Mouse (Mus musculus) CH12.LX (cell line): ENCODE measurements around the gene Speer2. TPM values are rescaled to one million over a fixed set of nuclear protein-coding genes. Genes with fewer than 3 reads are reported as not detected.

ENCODE experiments used
- DNase-seq: peaks from one replicate; pipeline ENCODE4 v3.0.0-alpha.2; 2013; ENCODE audit errors: extremely low read depth
- H3K27ac ChIP-seq: 2 replicates; pipeline ENCODE4 v1.5.1; 2012; ENCODE audit warnings: low read depth, mild to moderate bottlenecking, control low read depth, moderate library complexity; ENCODE audit not compliant: insufficient read depth
- H3K27me3 ChIP-seq: replicated peaks from 2 replicates; pipeline ENCODE3; 2012; ENCODE audit warnings: inconsistent platforms
- H3K36me3 ChIP-seq, 2 experiments: replicated peaks in 1 of 2; 2 replicates each; pipeline versions ENCODE3 to v1.6.1; 2012; ENCODE audit warnings: inconsistent platforms in 1 of 2, low read length in 1 of 2, mild to moderate bottlenecking in 1 of 2, mixed read lengths in 1 of 2, moderate library complexity in 1 of 2; ENCODE audit not compliant: control insufficient read depth in 1 of 2, insufficient read depth in 1 of 2
- H3K4me1 ChIP-seq, 2 experiments: 2 replicates each; pipeline ENCODE4 v1.6.1; 2012; ENCODE audit warnings: inconsistent platforms in 1 of 2, moderate library complexity in 1 of 2; ENCODE audit not compliant: insufficient read depth in 2 of 2, control insufficient read depth in 1 of 2
- H3K4me2 ChIP-seq: 2 replicates; pipeline ENCODE4 v1.6.1; 2012; ENCODE audit warnings: low read depth, mild to moderate bottlenecking, control low read depth; ENCODE audit not compliant: poor library complexity, insufficient read depth, severe bottlenecking
- H3K4me3 ChIP-seq, 3 experiments: fragments of 150-350 bp in 1 of 3; sonication (generic) in 1 of 3; replicated peaks in 1 of 3; 2 replicates each; pipeline versions ENCODE3 to v1.5.1; 2011 to 2012; ENCODE audit warnings: low read depth in 2 of 3, low read length in 2 of 3, mild to moderate bottlenecking in 2 of 3, moderate library complexity in 2 of 3, control low read depth in 1 of 3, improper control_type of control experiment in 1 of 3, inconsistent platforms in 1 of 3, mixed read lengths in 1 of 3; ENCODE audit not compliant: poor library complexity in 1 of 3
- H3K79me2 ChIP-seq: replicated peaks from 2 replicates; pipeline ENCODE4 v1.6.1; 2012; ENCODE audit warnings: mild to moderate bottlenecking, moderate library complexity; ENCODE audit not compliant: control insufficient read depth, poor library complexity, insufficient read depth, severe bottlenecking; ENCODE audit errors: extremely low read depth
- H3K9ac ChIP-seq: 2 replicates; pipeline ENCODE4 v1.6.1; 2012; ENCODE audit warnings: low read depth, mild to moderate bottlenecking, control low read depth, moderate library complexity; ENCODE audit not compliant: insufficient read depth
- H3K9me3 ChIP-seq: replicated peaks from 2 replicates; pipeline ENCODE3; 2012; ENCODE audit warnings: low read length, inconsistent platforms, mixed read lengths
- BHLHE40 ChIP-seq: IDR thresholded peaks from 2 replicates; pipeline ENCODE4 v1.6.1; 2011; ENCODE audit warnings: mild to moderate bottlenecking, low read depth, low read length, improper control_type of control experiment
- CHD2 ChIP-seq: IDR thresholded peaks from 2 replicates; pipeline ENCODE4 v1.6.1; 2011; ENCODE audit warnings: low read length, improper control_type of control experiment
- ELF1 ChIP-seq: IDR thresholded peaks from 2 replicates; pipeline ENCODE4 v1.6.1; 2014; ENCODE audit warnings: low read depth, mild to moderate bottlenecking, inconsistent platforms, low read length, improper control_type of control experiment
- HCFC1 ChIP-seq: IDR thresholded peaks from 2 replicates; pipeline ENCODE4 v1.6.1; 2012; ENCODE audit warnings: low read depth, mild to moderate bottlenecking, inconsistent platforms, low read length, improper control_type of control experiment
- JUN ChIP-seq: IDR thresholded peaks from 2 replicates; pipeline ENCODE4 v1.6.1; 2011; ENCODE audit warnings: low read depth, mild to moderate bottlenecking, low read length, improper control_type of control experiment, moderate library complexity; ENCODE audit not compliant: insufficient read depth
- KAT2A ChIP-seq: IDR thresholded peaks from 2 replicates; pipeline ENCODE4 v1.6.1; 2012; ENCODE audit warnings: low read length, improper control_type of control experiment, inconsistent platforms; ENCODE audit not compliant: insufficient replicate concordance
- NELFE ChIP-seq: IDR thresholded peaks from 2 replicates; pipeline ENCODE4 v1.6.1; 2011; ENCODE audit warnings: low read depth, low read length, improper control_type of control experiment
- SIN3A ChIP-seq: IDR thresholded peaks from 2 replicates; pipeline ENCODE4 v1.6.1; 2012; ENCODE audit warnings: low read length, improper control_type of control experiment, inconsistent platforms
- SMC3 ChIP-seq: IDR thresholded peaks from 2 replicates; pipeline ENCODE4 v1.6.1; 2011; ENCODE audit warnings: low read depth, low read length, improper control_type of control experiment
- ZC3H11A ChIP-seq: IDR thresholded peaks from 2 replicates; pipeline ENCODE4 v1.6.1; 2012; ENCODE audit warnings: low read depth, mild to moderate bottlenecking, inconsistent platforms, low read length, improper control_type of control experiment
- ZNF384 ChIP-seq: IDR thresholded peaks from 2 replicates; pipeline ENCODE4 v1.6.1; 2012; ENCODE audit warnings: low read depth, low read length, improper control_type of control experiment, inconsistent platforms
- dilution Hi-C: fragments of 300-500 bp; cut with MboI; formaldehyde crosslinking; loops from 2 replicates; pipeline ENCODE4 v1.14.3; 2020; ENCODE audit warnings: low sequenced_read_pairs; ENCODE audit not compliant: extremely low pct_unique_long_range_greater_than_20kb, extremely low pct_ligation_motif_present
- in situ Hi-C: fragments of 300-500 bp; cut with MboI; formaldehyde crosslinking; loops from 3 replicates; pipeline ENCODE4 v1.14.3; 2019; ENCODE audit warnings: low sequenced_read_pairs, low pct_ligation_motif_present, low pct_unique_long_range_greater_than_20kb, mixed read lengths
- polyA plus RNA-seq: library from polyadenylated mRNA; unstranded; fragments of >175 nt; gene quantifications from 2 replicates; pipeline ENCODE4 v1.2.1, GENCODE M21; 2012; ENCODE audit warnings: low read depth; ENCODE audit not compliant: insufficient read length
- total RNA-seq, 2 experiments: library from RNA; depleted of rRNA; stranded (reverse); fragments of 300-350 nt in 1 of 2; fragments of >200 nt in 1 of 2; gene quantifications; 2 replicates each; pipeline ENCODE4 v1.2.3; 2012 to 2014

Speer2 gene
- total and polyA plus RNA-seq, 3 experiments = not detected

DNA sequence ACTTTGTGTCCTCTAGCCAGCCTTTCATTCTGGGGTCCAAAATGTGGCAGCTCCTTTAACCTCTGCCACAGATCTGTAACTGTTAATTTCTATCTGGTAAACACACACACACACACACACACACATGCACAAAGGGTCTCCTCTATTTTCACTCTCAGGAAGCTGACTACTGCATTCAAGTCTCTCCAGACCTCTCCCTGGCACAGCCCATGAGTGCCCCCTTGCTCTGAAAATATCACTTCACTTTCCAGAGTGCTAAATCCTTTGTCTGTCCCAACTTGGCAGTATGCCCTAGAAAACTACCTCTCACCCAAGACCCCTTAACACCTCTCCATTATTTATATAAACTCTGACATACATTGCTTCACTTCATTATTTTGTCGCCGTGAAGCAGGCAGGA is 26.9 kb downstream of the Speer2 start:
- Histone ChIP-seq H3K27me3 (no peaks in the 10 kb centered on the region), H3K4me2 (no peak overlapping the region), H3K9ac (no peak overlapping the region), H3K4me3 (no peak overlapping the region), H3K79me2 (no peaks in the 10 kb centered on the region), H3K27ac (no peak overlapping the region), H3K36me3 (no peaks in the 10 kb centered on the region), H3K9me3 (peaks cover 43% of the 10 kb centered on the region), H3K4me1 (no peaks in the 10 kb centered on the region)
- no peak for TF ChIP-seq ELF1
- TF ChIP-seq ZNF384 = no peak
- TF ChIP-seq KAT2A = no peak
- TF ChIP-seq JUN = no peak
- no peak for TF ChIP-seq NELFE
- TF ChIP-seq HCFC1 = no peak
- no peak for TF ChIP-seq CHD2
- no peak for TF ChIP-seq ZC3H11A
- in situ Hi-C loops = no loop called here
- dilution Hi-C loops = no loop called here
- no peak for DNase-seq

DNA sequence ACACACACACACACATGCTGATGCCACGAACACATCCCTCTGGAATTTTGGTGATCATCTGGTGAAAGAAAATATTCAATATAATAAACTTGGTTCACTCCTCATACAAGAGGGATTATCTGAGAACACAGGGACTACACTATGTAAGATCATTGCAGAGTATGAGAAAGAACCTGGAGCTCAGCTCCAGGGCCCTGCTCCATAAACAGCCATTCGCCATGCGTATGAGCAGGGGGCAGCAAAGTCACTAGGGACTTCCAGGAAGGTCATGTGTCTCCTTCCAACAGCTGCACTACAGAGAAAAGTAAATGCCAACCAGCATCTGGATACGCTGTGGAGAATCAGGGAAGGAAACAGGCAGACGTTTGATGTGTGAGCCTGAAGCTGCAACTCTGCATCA is 49.9 kb downstream of the Speer2 start:
- dilution Hi-C loops = no loop called here
- H3K36me3 ChIP-seq = no peaks in the 10 kb centered on the region
- H3K79me2 ChIP-seq = no peaks in the 10 kb centered on the region
- no peak overlapping the region for H3K4me3 ChIP-seq
- peaks cover 42% of the 10 kb centered on the region for H3K9me3 ChIP-seq
- in situ Hi-C loops = no loop called here
- no peak overlapping the region for H3K27ac ChIP-seq
- DNase-seq = no peak
- no peak overlapping the region for H3K9ac ChIP-seq
- H3K4me2 ChIP-seq = no peak overlapping the region
- no peaks in the 10 kb centered on the region for H3K4me1 ChIP-seq
- TF ChIP-seq SMC3 (no peak), BHLHE40 (no peak), SIN3A (no peak)
- no peaks in the 10 kb centered on the region for H3K27me3 ChIP-seq
